Mouse (Mus musculus) kidney, postnatal 14 days (tissue): ENCODE results near the gene Npas3.
A peak's percentile ranks its signal among the peaks of the same experiment; 100 is the strongest.
"Not testable (repeated sequence)": the region's sequence is repeated elsewhere in the genome, so short reads cannot be mapped to it uniquely, and the experiment has no call there.

Experiments
- DNase-seq: peaks from one replicate; pipeline ENCODE4 v3.0.0; 2022; ENCODE audit warnings: mixed read lengths

Npas3 gene

DNA sequence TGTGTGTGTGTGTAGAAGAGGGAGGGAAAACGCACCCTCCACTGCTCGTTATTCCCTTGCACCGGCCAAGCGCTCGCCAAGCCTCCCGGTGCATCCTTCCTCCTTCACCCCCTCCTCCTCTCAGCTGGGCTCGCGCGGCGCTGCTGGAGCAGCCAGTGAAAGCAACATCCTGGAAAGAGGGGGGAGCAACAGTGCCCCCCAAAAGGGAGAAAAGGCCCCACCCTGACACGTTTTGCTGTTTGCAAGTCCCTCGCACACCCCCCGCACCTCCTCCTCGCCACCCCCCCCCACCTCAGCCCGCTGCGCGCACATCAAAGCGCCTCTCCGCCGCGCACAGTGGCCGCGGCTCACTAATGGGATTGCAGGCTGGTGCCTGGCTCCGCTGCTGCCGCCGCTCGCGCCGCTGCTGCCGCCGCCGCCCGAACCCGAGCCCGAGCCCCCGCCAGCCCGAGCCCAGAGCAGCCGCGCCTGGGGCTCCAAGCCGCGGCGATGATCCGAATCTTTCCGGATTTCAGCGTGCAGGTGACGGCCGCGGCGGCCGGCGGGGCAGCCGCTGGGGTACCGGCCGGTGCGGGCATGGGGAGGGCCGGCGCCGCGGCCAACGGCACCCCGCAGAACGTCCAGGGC, at the start of gene Npas3:
Gene Npas3 (plus strand): TSS at position 577 of the 627 bp plus-strand sequence.
- peak; percentile 18 for DNase-seq

DNA sequence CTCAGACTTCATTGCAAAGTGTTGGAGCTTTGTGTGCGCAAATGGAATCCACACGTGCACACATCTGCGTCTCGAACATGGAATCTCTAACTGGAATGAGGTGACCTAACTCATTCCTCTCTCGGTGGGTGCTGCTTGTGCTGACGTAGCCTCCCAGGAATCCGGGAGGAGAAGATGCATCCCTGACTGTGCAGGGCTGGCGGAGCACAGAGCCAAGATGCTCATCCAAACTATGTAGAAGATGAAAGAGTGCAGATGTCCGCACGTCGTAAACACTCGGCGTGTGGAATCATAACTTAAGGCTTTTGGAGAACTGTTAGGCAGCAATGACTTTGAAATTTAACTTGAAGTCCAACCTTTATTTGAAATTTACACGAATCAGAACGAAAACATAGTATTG, 31.3 kb upstream of the Npas3 start:
- DNase-seq: no peak

DNA sequence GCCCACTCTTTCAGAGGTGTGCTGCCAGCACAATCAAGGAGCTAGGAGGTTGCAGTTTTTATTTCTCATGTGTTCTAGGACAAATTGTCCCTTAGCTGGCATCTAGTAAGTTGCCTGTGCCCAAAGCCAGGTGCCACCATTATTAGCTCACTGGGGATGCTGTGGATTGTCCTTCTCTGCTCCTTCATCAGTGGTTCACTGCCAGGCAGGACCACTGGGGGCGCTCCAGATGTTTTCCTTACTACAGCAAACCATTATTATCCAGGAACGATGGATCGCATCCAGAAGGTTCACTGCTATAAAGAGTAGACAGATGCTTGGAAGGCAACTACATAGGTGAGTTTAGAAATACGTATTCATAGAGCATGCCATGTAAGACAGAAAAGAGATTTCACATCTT, 25.7 kb upstream of the Npas3 start:
- DNase-seq: no peak

DNA sequence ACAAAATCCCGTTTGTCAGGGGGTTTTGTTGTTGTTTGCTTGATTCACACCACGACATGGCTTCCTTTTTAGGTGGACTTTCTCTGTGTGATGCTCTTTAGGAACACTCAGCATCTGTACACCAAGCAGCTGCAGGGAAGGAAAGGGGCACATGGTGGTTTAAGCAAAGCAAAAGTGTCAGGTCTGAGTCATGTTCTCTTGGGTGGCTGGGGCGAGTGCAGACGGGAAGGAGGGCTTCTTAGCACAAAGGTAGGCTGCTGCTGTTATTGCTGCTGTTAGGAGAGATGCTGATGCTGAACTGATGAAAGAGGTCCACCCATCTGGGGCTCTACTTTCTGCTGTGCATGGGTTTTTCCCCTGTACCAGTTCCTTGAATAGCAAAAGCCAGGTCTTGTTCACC, 21.1 kb upstream of the Npas3 start:
- no peak for DNase-seq

DNA sequence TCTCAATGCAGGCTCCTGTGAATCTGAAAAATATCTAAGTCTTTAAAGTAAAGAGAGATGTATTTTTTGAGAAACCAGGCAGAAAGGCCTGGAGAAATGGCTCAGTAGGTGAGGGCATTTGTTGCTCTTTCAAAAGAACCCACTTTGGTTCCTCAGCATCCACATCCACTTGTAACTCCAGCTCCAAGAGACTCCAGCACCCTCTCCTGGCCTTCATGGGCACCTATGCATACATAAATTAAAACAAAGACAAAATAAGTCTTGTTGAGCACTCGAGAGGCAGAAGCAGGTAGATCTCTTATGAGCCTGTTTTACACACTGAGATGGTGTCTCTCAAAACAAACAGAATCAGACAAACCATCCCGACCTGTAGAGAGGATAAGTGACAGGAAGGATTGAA, 19.1 kb upstream of the Npas3 start:
- DNase-seq: no peak

DNA sequence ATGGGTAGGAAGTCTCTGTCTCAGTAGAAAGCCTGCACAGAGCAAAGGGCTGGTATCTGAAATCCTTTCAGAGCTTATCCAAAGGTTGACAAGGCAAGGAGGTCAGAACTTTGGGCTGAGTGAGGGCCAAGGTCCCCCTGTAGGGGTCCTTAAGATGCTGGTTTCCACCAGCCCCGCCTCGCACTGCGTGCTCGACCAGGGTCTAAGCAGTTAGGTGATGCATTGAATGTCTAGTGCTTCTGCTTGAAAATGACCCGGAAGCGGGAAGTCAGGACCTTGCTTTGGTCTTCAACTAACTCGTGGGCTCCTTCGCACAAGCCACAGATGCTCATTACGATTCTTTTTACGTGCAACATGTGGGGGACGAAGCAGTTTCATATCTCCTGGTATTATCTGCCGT, 2.3 kb upstream of the Npas3 start:
- DNase-seq: no peak

DNA sequence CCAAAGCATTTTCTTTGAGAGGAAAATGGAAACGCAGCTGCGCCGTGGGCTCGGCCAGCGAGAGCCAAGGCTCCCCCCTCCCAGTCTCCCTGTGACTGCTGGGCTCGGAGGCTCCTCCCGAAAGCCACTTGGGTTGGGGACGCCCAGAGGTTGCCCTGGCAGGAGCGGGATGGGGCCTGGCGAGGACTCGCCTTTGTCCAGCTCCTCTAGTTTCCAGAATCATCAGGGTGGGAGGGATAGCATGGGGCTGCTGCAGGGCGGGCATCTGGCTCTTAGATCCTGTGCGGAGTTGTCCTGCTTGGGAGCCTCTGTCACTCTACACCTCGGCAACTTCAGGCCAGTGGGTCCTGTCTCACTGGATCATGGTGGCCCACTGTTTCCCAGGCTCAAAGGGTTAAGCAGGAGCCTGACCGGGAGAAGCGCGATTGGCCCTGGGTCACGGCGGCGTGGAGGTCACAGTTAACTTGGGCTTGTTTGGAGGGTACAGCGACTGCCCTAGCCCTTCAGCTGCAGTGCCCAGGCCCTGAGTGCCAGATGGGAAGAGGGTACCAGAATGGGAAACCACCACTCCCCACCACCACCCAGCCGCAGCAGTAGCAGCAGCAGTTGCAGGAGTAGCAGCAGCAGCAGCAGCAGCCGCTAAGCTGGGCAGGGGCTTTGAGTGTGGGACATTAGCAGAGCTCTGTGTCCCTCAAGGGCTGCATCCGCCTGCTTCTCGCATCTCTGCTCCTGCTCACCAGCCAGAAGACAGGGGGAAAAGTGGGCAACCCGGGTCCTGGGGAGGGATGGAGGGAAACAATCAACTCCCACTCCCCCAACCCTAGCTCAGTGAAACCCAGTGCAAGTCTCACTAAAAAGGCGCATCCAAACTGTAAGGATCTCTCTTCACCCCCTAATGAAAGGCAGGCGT, 1.6 kb upstream of the Npas3 start:
- DNase-seq: no peak

DNA sequence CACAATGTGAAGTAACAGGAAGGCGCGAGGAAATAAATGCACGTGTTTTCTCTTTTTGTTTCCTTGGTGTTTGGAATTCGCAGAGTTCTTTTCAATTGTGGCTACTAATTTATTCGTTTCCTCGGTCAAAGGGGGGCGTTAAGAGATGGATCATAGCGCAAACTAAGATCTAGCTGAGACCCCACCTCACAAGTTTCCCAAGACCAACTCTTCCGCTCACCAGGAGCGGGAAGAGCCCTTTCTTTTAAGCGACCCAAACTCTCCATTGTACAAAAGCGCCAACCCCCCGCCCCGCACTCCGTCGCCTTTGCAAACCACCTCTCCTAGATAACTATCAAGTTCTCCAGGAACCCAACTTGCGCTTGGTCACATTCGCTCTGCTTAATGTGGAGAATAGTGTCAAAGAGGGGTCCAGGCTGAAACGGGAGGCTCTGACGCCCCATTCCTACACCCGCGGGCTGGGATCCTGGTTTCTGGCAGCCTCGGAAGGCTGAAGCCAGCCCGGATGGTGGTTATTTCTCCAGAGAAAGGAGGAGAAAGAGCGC, 914 bp upstream of the Npas3 start:
- no peak for DNase-seq

DNA sequence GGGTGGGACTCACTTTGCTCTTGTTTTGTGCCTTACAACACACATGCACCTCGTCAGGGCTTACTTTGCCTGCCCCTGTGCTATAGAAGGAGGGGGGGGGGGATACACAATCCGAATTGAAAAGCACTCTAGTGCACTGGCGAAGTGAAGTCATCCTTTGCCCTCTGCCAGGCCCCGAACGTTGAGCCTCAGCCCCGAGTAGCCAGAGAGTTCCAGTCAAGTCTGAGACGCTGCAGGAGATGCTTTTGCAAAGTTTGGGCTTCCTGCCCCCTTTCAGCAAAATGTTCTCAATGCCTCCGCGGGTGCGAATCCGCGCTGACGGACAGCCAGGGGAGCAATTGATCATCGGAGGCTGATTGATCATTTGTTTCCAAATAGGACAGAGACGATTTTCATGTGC, 319 bp downstream of the Npas3 start:
- peak; percentile 4 for DNase-seq

DNA sequence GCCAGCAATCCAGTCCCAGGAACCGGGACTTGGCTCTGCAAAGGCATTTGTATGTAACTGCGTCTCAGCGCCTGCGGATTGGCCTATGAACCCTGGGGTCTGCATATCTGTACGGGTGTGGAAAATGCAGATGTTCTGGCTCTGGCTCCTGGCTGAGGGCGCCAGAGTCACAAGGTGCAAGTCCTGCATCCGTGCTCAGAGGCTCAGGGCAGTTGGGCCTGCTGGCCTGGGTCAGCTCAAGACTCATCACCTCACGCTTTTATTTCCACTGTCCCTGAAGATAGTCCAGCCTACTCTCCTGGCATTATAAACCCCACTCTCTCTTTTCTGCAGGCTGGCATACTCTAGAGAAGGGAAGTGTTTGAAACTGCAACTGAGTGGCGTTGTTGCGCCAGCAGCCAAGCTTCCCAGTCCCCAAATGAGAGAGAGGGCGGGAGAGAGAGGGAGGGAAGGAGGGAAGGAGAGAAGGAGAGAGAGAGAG, 3.3 kb downstream of the Npas3 start:
- peak; percentile 56 for DNase-seq

DNA sequence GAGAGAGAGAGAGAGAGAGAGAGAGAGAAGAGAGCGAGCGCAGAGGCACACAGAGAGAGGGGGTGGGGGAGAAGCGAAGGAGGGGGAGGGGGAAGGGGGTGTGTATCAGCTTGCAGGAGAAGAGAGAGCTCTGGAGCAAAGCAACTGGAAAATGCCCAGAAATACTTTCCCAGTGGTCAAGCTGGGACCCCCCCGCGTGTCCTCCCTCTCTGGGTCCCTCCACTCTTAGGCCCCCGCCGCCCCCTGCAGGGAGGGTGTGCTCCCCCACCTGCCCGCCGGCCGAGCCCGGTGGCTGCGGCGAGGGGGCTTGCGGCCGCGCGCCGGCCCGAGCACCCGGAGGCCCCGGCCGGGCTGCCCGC, 3.7 kb downstream of the Npas3 start:
- no peak for DNase-seq

DNA sequence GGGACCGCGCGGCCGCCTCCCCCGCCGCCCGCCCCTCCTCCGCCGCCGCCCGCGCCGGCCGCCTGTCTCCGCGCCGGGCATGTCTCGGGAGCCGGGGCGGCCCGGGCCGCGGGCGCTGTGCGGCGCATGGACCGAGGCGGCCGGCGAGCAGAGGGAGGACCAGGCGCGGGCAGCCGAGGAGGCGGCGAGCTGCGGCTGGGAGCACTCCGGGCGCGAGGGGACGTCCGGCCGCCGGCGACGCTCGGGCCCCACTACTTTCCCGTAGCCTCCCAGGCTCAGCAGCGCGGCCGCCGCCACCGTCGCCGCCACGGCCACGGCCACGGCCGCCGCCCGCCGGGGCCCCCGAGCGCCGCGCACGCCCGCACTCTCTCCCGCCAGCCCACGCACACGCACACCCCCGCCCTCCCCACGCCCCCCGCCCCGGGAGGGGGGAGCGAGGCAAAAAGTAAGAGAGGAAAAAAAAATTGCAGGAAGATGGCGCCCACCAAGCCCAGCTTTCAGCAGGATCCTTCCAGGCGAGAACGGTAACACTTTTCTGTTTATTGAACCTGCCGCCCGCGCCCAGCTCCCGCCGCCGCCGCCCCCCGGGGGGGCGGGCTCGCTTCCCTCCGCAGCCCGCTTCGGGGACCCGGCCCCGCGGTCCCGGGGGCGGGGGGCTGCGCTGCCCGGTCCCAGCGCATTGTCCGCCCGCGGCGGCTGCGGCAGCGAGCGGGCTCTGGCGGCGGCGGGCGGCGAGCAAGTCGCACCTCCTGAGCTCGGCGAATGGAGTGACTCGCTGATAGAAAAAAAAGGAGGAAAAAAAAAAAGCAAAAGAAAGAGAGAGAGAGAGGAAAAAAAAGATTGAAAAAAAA, 4.3 kb downstream of the Npas3 start:
- peak; percentile 62 for DNase-seq

DNA sequence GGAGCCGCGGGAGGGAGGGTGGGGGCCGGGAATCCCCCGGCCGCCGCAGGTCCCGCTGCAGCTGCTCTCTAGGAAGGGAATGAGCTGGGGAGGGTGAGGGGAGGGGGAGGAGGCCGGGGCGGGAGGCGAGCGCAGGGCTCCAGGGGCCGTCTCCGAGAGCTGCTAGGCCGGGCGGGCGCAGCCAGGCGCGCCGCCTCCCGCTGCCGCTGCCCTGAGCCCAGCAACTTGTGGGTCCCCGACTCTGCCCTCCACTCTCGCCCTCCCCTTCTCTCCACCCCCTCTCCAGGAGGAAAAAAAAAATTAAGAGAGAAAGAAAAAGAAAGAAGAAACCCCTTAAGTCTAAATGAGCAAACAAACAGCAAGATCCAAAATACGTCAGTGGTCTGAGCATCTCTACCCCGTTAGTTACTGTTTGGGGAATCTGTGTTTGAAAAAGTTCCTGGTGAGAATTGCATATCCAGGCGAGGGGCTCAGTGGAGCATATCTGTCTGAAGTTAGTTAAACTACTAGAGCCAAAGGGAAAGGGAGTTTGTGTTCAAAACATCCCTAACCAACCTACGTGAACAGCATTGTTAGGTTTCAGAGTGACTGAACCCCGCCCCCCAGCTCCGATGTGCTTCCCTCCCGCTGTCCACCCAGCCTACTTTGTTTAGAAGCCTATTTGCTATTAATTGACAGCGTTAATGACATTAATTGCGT, 5.1 kb downstream of the Npas3 start:
- peak; percentile 48 for DNase-seq

DNA sequence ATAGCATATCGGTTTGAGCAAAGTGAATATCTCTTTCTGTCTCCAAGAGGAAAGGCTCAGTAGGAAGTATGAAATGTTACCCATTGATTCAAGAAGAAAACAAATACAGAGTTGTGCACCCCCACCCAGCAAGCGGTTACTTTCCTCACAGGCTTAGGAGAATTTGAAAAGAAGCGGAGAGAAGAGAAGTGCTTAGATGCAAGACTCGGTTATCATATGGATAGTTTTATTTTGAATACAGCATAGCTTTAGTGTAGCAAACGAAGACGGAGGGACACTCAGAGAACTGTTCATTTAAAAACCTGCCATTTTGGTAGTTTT, 5.6 kb downstream of the Npas3 start:
- no peak for DNase-seq

DNA sequence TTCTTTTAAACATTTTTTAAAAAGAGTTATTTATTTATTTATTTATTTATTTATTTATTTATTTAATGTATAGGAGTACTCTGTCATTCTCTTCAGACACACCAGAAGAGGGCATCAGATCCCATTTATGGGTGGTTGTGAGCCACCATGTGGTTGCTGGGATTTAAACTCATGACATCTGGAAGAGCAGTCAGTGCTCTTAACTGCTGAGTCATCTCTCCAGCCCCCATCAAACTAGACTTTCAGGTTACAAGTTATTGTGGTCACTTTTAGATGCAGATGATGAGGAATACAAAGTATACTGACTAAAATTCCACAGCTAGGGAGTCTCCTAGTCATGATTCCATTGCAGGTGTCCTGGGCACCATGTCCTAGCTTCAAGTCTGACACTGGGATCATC, 26.0 kb downstream of the Npas3 start:
- not testable (repeated sequence) for DNase-seq

DNA sequence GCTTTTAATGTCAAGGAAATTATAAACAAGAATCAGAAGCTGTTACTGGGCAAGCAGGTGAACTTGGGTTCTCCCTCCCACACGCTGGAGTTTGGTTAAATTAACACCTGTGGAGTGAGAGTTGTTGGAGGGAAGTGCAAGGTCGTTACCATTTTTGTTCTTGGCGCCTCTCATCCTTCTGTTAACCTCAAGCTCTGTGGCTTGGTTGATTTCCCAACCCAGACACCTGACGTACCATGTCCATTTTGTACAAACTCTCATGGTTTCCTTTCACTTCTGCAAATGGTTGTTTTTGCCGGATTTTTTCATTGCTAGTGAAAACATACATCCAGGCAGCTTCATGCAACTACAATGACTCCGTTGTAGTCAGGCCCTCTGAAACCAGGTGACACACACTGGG, 28.9 kb downstream of the Npas3 start:
- no peak for DNase-seq

DNA sequence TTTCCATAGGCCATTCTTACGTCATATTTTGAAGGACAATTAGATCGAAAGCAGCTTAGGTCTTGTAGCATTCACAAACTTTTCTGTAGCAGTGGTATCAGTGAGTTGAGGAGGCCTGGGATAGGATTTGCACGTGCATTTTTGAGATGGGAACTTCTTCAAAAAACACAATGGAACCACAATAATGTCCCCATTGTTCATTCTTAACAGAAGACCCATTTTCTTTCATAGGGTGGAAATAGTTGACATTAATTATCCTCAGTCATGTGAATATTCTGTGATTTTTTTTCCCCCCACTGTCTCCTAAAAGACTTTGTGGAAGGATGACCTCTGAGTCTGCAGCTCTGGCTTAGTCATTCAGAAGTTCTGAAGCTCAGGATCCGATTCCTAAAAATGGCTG, 41.9 kb downstream of the Npas3 start:
- no peak for DNase-seq

DNA sequence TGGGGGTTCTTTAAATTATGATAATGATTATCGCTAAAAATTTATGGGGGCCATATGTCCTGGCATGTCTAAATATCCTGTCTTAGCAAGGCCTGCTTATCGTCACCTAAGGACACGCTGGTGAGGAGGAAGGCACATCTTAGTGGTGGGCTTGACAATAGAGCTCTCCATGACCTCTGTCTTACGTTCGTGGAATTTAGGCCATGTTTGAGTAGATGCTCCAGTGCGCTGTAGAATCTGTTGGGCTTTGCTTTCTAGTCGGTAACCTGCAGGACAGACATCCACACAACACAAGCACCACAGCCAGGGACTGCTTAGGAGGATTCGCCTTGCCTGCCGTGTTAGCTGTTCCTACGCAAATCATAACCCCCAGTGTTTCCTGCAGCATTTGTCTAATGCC, 42.4 kb downstream of the Npas3 start:
- no peak for DNase-seq

DNA sequence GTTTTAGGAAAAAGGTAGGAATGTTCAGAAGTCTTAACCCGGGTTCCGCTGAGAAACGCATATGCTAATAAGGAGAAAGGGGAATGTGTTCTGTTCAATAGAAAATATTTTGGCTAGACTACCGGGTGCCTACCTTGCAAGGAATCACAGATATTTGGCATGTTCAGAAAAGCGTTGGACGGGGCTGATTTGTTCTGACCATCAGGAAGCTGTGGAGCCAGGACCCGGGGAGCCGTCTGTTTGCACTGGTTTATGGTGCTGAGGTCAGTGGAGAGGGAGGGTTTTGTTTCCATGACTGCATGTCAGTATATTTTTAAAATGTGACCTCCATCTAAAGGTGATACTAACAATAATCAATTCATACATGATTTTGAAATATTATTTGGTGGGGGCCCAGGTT, 43.5 kb downstream of the Npas3 start:
- DNase-seq: no peak

DNA sequence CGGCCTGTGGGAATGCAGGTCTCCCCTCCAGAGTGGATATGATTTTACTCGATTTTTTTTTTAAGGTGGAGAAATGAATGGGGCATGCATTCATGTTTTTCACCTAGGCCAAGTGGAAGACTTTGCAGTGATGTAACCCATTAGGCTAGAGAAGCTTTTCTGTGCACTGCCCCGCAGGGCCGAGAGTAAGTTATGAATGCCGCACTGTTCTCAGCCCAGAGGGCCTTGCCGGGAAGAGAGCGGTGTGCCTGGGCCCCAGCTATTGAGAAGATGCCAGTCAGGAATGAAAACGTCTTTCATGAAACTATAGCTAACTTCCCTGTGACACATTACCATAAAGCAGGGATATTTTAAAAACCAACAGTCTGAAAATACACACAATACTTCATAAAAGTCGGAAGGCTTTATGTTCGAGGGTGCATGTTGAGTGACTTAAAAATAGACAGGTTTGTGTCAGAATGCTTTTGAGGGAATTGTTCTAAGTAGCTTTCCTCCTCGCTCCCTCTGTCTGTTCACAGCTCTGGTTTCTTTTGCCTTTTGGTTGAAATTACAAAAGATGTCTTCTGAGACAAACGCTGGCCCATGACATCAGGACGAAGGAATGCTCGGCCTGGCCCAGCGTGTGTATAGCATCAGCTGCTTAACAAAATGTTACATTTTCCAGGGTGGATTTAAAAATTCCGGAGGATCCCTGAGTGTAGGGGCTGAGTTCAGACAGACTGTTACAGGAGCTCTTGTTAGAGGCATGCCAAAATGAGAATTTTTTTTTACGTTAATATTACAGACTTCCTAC, 44.2 kb downstream of the Npas3 start:
- DNase-seq: no peak

DNA sequence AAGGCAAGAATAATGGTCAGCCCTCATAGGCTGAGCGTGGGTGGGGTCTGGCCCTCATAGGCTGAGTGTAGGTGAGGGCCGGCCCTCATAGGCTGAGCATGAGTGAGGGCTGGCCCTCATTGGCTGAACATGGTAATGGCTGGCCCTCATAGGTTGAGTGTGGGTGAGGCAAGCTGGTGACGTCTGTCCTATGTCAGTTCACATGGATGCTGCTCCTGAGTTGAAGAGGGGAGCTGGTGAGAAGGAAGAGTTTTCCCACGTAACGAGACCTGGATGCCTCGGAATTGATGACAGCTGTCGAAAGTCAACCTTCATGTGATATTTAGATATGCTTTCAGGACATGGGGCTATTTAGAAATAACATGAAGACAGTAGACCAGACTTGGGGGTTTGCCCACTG, 45.5 kb downstream of the Npas3 start:
- DNase-seq: no peak

DNA sequence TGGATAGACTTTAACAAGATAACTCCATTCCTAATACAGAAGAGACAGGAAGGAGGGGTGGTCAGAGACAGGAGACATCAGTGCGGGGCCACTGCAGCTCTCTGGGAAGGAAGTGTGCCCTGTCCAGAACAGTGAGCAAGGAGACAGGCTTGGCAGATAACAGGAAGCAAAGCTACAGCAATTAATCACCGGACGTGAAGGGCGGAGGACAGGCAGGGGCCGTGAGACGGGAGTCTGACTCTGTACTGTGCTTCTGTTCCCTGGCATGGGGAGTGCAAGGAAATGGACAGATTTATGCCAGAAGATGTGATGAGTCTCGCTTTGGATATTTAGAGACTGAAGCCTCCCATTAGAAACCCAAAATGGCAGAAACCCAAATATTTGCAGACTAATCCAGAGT, 47.3 kb downstream of the Npas3 start:
- peak; percentile 45 for DNase-seq
